Mouse (Mus musculus): Measurements from ENCODE around the gene Sdhaf2. TPM values are rescaled to one million over a fixed set of nuclear protein-coding genes. Genes with fewer than 3 reads are reported as not detected.

Gene Sdhaf2
- polyA plus RNA-seq, 1 experiment from 2014 or later, result 45.2 TPM

DNA sequence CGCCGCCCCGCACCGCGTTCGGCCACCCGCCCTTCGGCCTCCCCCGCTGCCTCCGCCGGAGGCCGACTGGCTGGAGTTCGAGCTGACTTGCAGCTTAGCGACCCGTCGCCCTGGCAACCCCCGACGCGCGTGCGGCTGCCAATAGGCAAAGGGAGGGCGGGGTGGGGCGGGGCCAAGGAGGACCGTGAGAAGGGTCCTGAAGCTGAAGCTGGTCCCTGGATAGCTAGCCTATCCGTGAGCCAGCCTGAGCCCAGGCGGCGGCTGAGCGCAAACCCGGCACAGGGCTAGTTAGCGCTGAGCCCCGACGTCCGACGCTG is 68.5 kb downstream of the Sdhaf2 start:
- Histone ChIP-seq H3K4me3 (peak overlapping the region; percentile 50), H3K4me1 (replicated peaks) (peaks cover 19% of the 10 kb centered on the region), H3K36me3 (no peaks in the 10 kb centered on the region), H3K4me2 (peak overlapping the region; percentile 86), H3K9me3 (replicated peaks) (no peaks in the 10 kb centered on the region), H3K9ac (no peak overlapping the region), H3K27ac (no peak overlapping the region), H3K27me3 (peaks cover 98% of the 10 kb centered on the region)
- 1% methylated on average over 31 of the region's 34 CpGs for WGBS
- peak; percentile 72 for ATAC-seq (replicated peaks; ENCODE audit: insufficient number of reproducible peaks, insufficient read depth, low FRiP score, low read depth)

DNA sequence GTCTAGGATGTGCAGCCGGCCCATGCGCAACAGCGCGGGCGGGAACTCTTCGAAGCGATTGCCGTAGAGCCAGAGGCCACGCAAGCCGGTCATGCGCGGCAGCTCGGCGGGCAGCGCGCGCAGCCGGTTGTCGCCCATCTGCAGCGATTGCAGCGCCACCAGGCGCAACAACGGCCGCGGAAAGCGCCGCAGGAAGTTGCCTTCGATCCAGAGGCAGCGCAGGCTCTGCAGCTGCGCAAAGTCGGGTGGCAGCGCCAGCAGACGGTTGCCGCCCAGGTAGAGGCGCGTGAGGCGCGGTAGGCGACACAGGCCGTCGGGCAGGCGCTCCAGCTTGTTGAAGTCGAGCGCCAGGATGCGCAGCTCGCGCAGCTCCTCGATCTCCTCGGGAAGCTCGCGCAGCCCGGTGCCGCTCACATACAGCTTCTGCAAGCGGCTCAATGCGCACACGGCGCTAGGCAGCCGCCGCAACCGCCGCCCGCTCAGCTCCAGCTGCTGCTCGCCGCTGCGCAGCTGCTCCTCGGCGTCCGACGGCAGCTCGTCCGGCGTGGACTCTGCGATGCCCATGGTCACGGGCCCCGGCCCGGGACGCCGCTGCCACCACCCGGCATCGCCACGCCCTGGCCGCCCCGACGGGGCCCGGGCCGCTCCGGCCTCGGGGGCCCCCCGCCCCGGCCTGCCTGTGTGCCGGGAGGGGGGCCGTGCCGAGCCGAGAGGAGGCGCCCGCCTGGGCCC is 69.0 kb downstream of the Sdhaf2 start, which contains the start of gene Lrrc10b:
Gene Lrrc10b (minus strand): TSS at position 722 of the 732 bp plus-strand sequence.
- no peak within 1 kb of the TSS for H3K9ac ChIP-seq
- under 1% methylated on average over 77 of the region's 96 CpGs for WGBS
- H3K4me2 ChIP-seq, result peak within 1 kb of the TSS; percentile 86
- H3K27ac ChIP-seq, result no peak within 1 kb of the TSS
- no peaks in the 10 kb centered on the region for H3K36me3 ChIP-seq
- H3K9me3 ChIP-seq (replicated peaks), result no peaks in the 10 kb centered on the region
- H3K27me3 ChIP-seq, result peaks cover 98% of the 10 kb centered on the region
- peak within 1 kb of the TSS; percentile 50 for H3K4me3 ChIP-seq
- H3K4me1 ChIP-seq (replicated peaks), result peaks cover 19% of the 10 kb centered on the region
- peak; percentile 32; the same call in 1 of the 2 replicates for ATAC-seq (replicated peaks; ENCODE audit: insufficient number of reproducible peaks, insufficient read depth, low FRiP score, low read depth)

DNA sequence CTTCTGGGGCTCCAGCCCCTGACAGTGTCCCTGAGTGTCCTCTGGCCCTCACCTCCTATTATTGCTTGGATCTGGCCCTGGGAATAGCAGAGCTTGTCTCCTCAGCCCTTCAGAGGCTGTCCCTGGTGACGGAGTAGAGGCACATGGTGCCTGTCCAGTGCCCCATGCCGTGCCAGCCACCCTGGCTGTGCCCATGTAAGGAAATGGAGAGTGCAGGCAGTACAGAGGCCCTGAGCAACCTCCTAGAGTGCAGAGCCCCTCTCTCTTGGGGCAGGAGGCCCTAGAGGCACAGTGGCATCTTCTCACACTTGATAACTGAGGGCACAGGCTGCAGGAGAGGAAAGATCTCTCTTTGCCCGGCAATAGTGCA is 70.5 kb downstream of the Sdhaf2 start:
- H3K36me3 ChIP-seq, result no peaks in the 10 kb centered on the region
- H3K4me1 ChIP-seq (replicated peaks), result peaks cover 19% of the 10 kb centered on the region
- no peak overlapping the region for H3K9ac ChIP-seq
- WGBS, result 66% methylated on average over 3 of the region's 3 CpGs
- H3K4me2 ChIP-seq, result no peak overlapping the region
- H3K27ac ChIP-seq, result no peak overlapping the region
- no peaks in the 10 kb centered on the region for H3K9me3 ChIP-seq (replicated peaks)
- no peak overlapping the region for H3K4me3 ChIP-seq
- no peak for ATAC-seq (replicated peaks; ENCODE audit: insufficient number of reproducible peaks, insufficient read depth, low FRiP score, low read depth)
- H3K27me3 ChIP-seq, result peaks cover 96% of the 10 kb centered on the region

DNA sequence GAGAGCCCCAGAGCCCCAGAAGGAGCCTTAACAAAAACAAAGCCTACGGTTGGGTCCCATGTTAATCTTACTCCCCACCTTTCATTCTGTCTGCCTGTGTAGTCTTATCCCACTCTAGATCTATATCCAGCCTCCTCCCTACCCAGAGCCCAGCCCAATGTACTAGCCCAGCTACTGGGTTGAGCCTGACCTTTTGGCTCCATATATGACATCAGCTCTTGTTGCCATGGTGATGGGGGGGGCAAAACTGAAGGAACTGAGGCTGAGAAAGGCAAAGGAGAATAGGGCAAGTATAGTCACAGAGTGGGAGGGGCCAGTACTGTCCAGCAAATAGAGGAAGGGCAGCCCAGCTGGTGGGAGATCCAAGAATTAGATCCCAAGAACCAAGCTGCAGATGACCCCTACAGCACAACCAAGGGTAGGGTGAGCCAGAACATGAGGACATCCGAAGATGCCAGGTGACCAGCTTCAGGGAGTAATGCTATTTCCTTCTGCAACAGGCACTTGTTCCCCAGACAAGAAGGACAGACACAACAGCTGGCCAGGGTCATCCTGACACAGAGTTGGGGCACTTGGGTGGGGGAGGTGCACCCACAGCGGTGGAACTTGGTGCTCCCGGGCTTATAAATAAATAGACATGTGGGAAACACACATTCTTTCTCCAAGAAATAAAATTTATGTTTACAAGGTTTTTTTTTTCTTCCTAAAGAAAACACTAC is 71.1 kb downstream of the Sdhaf2 start:
- Histone ChIP-seq H3K4me2 (no peak overlapping the region), H3K4me1 (replicated peaks) (peaks cover 19% of the 10 kb centered on the region), H3K36me3 (no peaks in the 10 kb centered on the region), H3K4me3 (no peak overlapping the region), H3K9me3 (replicated peaks) (no peaks in the 10 kb centered on the region), H3K9ac (no peak overlapping the region), H3K27ac (no peak overlapping the region), H3K27me3 (peaks cover 95% of the 10 kb centered on the region)
- whole genome bisulfite sequencing, result 49% methylated on average over 4 of the region's 4 CpGs
- no peak for ATAC-seq (replicated peaks; ENCODE audit: insufficient number of reproducible peaks, insufficient read depth, low FRiP score, low read depth)

Other genes starting within 250 kb of the Sdhaf2 start
- 0.88 and 1.5 TPM in 2 replicates for gene Dagla, start 221.3 kb downstream of the Sdhaf2 start, polyA plus RNA-seq (2015; fragmentation: Nextera tagmentation; extraction: Ambion mirVana)
- 0.48 and 0.94 TPM in 2 replicates for gene Syt7, start 137.1 kb downstream of the Sdhaf2 start, polyA plus RNA-seq (2015; fragmentation: Nextera tagmentation; extraction: Ambion mirVana)
- gene Lrrc10b, start 68.7 kb downstream of the Sdhaf2 start, polyA plus RNA-seq (2015; fragmentation: Nextera tagmentation; extraction: Ambion mirVana), result 0.13 and 0.23 TPM in 2 replicates
- 0.13 TPM in 1 of 2 replicates, not detected in the other for gene Ppp1r32, start 43.2 kb downstream of the Sdhaf2 start, polyA plus RNA-seq (2015; fragmentation: Nextera tagmentation; extraction: Ambion mirVana)
- 23.4 and 30.4 TPM in 2 replicates for gene Cpsf7, start 876 bp downstream of the Sdhaf2 start, polyA plus RNA-seq (2015; fragmentation: Nextera tagmentation; extraction: Ambion mirVana)
- gene Tmem216, start 30.1 kb upstream of the Sdhaf2 start, polyA plus RNA-seq (2015; fragmentation: Nextera tagmentation; extraction: Ambion mirVana), result 14.8 and 19.8 TPM in 2 replicates
- 15.4 and 21.8 TPM in 2 replicates for gene Cyb561a3, start 51.0 kb upstream of the Sdhaf2 start, polyA plus RNA-seq (2015; fragmentation: Nextera tagmentation; extraction: Ambion mirVana)
- 21.4 and 26.2 TPM in 2 replicates for gene Tmem138, start 51.2 kb upstream of the Sdhaf2 start, polyA plus RNA-seq (2015; fragmentation: Nextera tagmentation; extraction: Ambion mirVana)
- gene Ddb1, start 79.2 kb upstream of the Sdhaf2 start, polyA plus RNA-seq (2015; fragmentation: Nextera tagmentation; extraction: Ambion mirVana), result 204 and 272 TPM in 2 replicates
- gene Tkfc, start 79.5 kb upstream of the Sdhaf2 start, polyA plus RNA-seq (2015; fragmentation: Nextera tagmentation; extraction: Ambion mirVana), result 8.5 and 11.9 TPM in 2 replicates
- 0.82 and 1.5 TPM in 2 replicates for gene Vwce, start 108.1 kb upstream of the Sdhaf2 start, polyA plus RNA-seq (2015; fragmentation: Nextera tagmentation; extraction: Ambion mirVana)
- not detected in 2 replicates for gene Pga5, start 151.9 kb upstream of the Sdhaf2 start, polyA plus RNA-seq (2015; fragmentation: Nextera tagmentation; extraction: Ambion mirVana)
- 25.1 and 34.3 TPM in 2 replicates for gene Vps37c, start 162.6 kb upstream of the Sdhaf2 start, polyA plus RNA-seq (2015; fragmentation: Nextera tagmentation; extraction: Ambion mirVana)
- 0.53 and 1.4 TPM in 2 replicates for gene Cd5, start 212.9 kb upstream of the Sdhaf2 start, polyA plus RNA-seq (2015; fragmentation: Nextera tagmentation; extraction: Ambion mirVana)

Data from heart, embryonic 15.5 days (tissue).